Mouse (Mus musculus) embryonic facial prominence, embryonic 14.5 days (tissue): Measurements from ENCODE around the gene Vamp3. TPM values are rescaled to one million over a fixed set of nuclear protein-coding genes. Genes with fewer than 3 reads are reported as not detected.
"Not testable (repeated sequence)": the region's sequence is repeated elsewhere in the genome, so short reads cannot be mapped to it uniquely, and the experiment has no call there.

Experiments used
- ATAC-seq: fragments of 200-750 bp; cut with Nextera tagmentation; 2 replicates; pipeline ENCODE4 v1.8.0; 2017; ENCODE audit warnings: low read depth, moderate number of reproducible peaks, moderate TSS enrichment
- DNase-seq: peaks from one replicate; pipeline ENCODE4 v3.0.0-alpha.2; 2015; ENCODE audit warnings: low spot score
- H3K27ac ChIP-seq: fragments of 300-500 bp; sonication (generic); replicated peaks from 2 replicates; pipeline ENCODE4 v1.5.1; 2014; ENCODE audit warnings: low read depth, mild to moderate bottlenecking, low read length, moderate library complexity
- H3K27me3 ChIP-seq: fragments of 300-500 bp; sonication (generic); replicated peaks from 2 replicates; pipeline ENCODE4 v1.6.1; 2014; ENCODE audit warnings: low read length; ENCODE audit not compliant: control insufficient read depth, insufficient read depth
- H3K36me3 ChIP-seq: fragments of 300-500 bp; sonication (generic); 2 replicates; pipeline ENCODE4 v1.6.1; 2014; ENCODE audit warnings: low read length, mixed read lengths; ENCODE audit not compliant: control insufficient read depth, insufficient read depth
- H3K4me1 ChIP-seq: fragments of 300-500 bp; sonication (generic); 2 replicates; pipeline ENCODE4 v1.6.1; 2014; ENCODE audit warnings: antibody characterized with exemption, low read length; ENCODE audit not compliant: control insufficient read depth, insufficient read depth
- H3K4me2 ChIP-seq: fragments of 300-500 bp; sonication (generic); 2 replicates; pipeline ENCODE4 v1.6.1; 2014; ENCODE audit warnings: low read depth, mild to moderate bottlenecking, low read length, moderate library complexity, mixed read lengths
- H3K4me3 ChIP-seq: fragments of 300-500 bp; sonication (generic); 2 replicates; pipeline ENCODE4 v1.5.1; 2014; ENCODE audit warnings: low read depth, mild to moderate bottlenecking, low read length
- H3K9ac ChIP-seq: fragments of 300-500 bp; sonication (generic); 2 replicates; pipeline ENCODE4 v1.6.1; 2014; ENCODE audit warnings: low read depth, mild to moderate bottlenecking, low read length, moderate library complexity, mixed read lengths
- H3K9me3 ChIP-seq: fragments of 300-500 bp; sonication (generic); 2 replicates; pipeline ENCODE4 v1.6.1; 2016; ENCODE audit warnings: low read length; ENCODE audit not compliant: control insufficient read depth
- WGBS: fragments of 180-500 bp; shearing (Covaris S2); extraction: QIAGEN DNeasy Blood & Tissue Kit; methylation state at CpG from one replicate; pipeline ENCODE4 v1.1.7; 2014; 5-methylcytosine and 5-hydroxymethylcytosine counted together
- polyA plus RNA-seq: library from polyadenylated mRNA; unstranded; fragments of >200 nt; fragmentation: Nextera tagmentation; extraction: Ambion mirVana; gene quantifications from 2 replicates; pipeline ENCODE4 v1.2.1, GENCODE M21; 2014

Gene Vamp3
- polyA plus RNA-seq, 1 experiment from 2014 or later = 51.7 TPM

DNA sequence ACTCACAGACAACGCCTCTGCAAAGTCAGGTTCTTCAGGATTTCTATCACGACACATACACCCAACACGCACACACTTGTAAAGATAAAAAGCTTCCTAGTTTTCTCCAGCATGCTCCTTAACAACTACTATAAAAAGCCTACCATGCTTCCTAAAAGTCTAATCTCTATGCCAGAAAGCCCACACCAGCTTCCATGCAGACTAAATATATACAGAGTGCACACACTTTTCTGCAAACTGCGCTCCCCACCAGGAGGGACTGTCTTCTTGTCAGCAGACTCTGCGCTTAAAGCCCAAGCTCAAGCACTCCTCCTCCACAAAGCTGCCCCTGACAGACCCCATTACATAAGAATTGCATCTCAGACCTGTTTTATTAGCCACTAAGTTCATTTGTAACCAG lies 16.3 kb downstream of the Vamp3 start:
- no peak for DNase-seq
- Histone ChIP-seq H3K4me3 (no peak overlapping the region), H3K27ac (no peak overlapping the region), H3K9ac (no peak overlapping the region), H3K4me1 (no peaks in the 10 kb centered on the region), H3K27me3 (no peaks in the 10 kb centered on the region), H3K9me3 (no peaks in the 10 kb centered on the region), H3K4me2 (no peak overlapping the region), H3K36me3 (no peaks in the 10 kb centered on the region)
- no peak for ATAC-seq
- WGBS = 81% methylated on average over 5 of the region's 5 CpGs

DNA sequence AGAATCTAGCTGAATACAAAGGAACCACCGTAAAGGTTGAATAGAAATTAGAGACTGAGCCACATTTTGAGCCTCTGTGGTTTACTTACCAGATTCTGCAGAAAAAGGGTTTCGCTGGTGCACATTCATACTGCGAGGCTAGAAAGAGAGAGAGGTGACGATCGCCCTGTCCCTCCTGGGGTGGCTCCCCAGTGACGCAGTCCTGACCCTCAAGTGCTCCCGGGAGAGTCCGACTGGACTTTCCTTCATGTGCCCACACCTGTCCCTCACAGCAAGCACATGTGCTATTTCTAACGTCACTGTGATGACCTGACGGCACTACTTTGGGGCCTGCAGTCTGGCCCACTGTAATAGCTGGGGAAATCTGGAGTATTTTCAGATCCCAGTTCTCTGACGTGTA lies 20.0 kb downstream of the Vamp3 start:
- H3K27me3 ChIP-seq = no peaks in the 10 kb centered on the region
- DNase-seq (no peak), ATAC-seq (no peak)
- H3K4me3 ChIP-seq = no peak overlapping the region
- H3K27ac ChIP-seq = no peak overlapping the region
- H3K9me3 ChIP-seq = no peaks in the 10 kb centered on the region
- H3K36me3 ChIP-seq = no peaks in the 10 kb centered on the region
- H3K4me2 ChIP-seq = no peak overlapping the region
- H3K4me1 ChIP-seq = no peaks in the 10 kb centered on the region
- 87% methylated on average over 10 of the region's 11 CpGs for WGBS
- H3K9ac ChIP-seq = no peak overlapping the region

DNA sequence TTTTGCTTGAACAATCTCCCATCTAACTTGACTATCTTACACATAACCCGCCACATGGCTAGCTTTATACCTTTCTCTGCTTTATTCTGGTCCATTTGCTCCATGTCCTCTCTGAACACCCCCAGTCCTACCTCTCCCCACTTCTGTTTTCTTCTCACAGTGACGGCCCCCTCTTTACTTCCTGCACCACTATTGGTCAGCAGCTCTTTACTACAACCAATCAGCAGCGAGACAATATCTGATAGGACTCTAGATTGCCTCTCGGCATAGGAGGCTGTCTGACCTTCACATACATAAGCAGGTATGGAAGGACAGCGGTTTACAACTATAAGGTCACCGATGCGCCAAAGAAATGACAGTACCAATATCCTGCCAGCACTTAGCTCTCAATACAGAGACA lies 21.2 kb downstream of the Vamp3 start:
- ATAC-seq (no peak), DNase-seq (no peak)
- Histone ChIP-seq H3K4me3 (no peak overlapping the region), H3K27ac (no peak overlapping the region), H3K9me3 (no peaks in the 10 kb centered on the region), H3K4me1 (no peaks in the 10 kb centered on the region), H3K36me3 (no peaks in the 10 kb centered on the region), H3K27me3 (no peaks in the 10 kb centered on the region), H3K4me2 (no peak overlapping the region), H3K9ac (no peak overlapping the region)
- 86% methylated on average over 7 of the region's 7 CpGs for WGBS

DNA sequence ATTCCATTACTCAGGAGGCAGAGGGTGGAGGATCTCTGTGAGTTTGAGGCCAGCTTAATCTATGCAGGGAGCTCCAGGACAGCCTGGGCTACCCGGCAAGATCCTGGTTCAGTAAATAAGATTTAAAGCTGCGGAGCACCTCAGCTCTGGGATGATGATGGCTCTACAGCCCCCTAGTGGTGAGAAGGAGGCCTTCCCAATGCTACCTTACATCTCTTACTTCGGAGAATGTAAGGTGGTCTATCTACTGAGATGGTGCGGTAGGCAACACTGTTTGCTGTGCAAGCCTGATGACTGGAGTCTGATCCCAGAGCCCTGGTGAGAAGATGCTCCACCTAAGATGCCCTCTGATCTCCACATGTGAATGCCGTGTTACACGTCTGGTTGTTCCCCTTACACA lies 30.8 kb downstream of the Vamp3 start:
- Histone ChIP-seq H3K9me3 (no peaks in the 10 kb centered on the region), H3K27me3 (no peaks in the 10 kb centered on the region), H3K4me1 (no peaks in the 10 kb centered on the region), H3K9ac (no peak overlapping the region), H3K4me2 (no peak overlapping the region), H3K4me3 (no peak overlapping the region), H3K36me3 (peaks cover 7% of the 10 kb centered on the region; the same call in 1 of the 2 replicates), H3K27ac (no peak overlapping the region)
- WGBS = 54% methylated on average over 6 of the region's 6 CpGs
- no peak; the same call in 1 of the 2 replicates for ATAC-seq
- DNase-seq = peak; percentile 54

DNA sequence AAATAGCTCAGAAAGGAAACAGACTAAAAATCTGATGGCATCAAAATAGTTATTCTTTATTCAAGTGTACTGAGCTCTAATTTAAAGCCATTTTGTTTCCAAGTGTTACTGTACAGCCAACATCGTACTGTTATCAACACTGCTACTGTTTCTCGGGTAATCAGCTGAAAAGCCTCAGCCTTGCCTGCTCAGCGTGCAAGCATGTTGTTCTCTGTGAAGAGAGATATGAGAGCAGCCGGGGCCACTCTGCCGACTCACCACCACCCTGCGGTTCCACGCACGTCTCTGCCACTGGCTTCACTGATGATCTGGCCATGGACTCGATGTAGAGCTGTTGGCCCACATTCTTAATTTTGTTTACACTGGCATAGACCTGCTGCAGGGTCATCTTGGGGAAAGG lies 33.6 kb downstream of the Vamp3 start:
- no peaks in the 10 kb centered on the region for H3K27me3 ChIP-seq
- no peak for ATAC-seq
- H3K9me3 ChIP-seq = no peaks in the 10 kb centered on the region
- H3K9ac ChIP-seq = no peak overlapping the region
- no peak for DNase-seq
- peaks cover 13% of the 10 kb centered on the region; the same call in 1 of the 2 replicates for H3K36me3 ChIP-seq
- H3K4me1 ChIP-seq = no peaks in the 10 kb centered on the region
- no peak overlapping the region for H3K4me2 ChIP-seq
- H3K4me3 ChIP-seq = no peak overlapping the region
- 89% methylated on average over 9 of the region's 9 CpGs for WGBS
- no peak overlapping the region for H3K27ac ChIP-seq

DNA sequence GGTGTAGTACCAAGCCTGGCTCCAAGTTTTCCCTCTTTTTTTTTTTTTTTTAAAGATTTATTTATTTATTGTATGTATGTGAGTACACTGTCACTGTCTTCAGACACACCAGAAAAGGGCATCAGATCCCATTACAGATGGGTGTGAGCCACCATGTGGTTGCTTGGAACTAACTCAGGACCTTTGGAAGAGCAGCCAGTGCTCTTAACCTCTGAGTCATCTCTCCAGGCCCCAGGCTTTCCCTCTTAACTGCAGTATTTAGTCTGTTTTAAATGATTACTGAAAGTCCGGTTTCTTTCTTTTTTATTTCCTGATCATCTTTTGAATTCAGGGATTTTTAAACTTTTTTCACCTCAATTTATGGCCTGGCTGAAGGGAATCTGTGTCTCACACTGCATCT lies 40.4 kb downstream of the Vamp3 start:
- not testable (repeated sequence) for H3K4me2 ChIP-seq, ATAC-seq, H3K27me3 ChIP-seq, H3K9me3 ChIP-seq, H3K4me1 ChIP-seq, DNase-seq, H3K27ac ChIP-seq, H3K4me3 ChIP-seq, H3K9ac ChIP-seq
- H3K36me3 ChIP-seq = peaks cover 31% of the 10 kb centered on the region; the same call in 1 of the 2 replicates
- 91% methylated on average over 1 of the region's 1 CpGs for WGBS

DNA sequence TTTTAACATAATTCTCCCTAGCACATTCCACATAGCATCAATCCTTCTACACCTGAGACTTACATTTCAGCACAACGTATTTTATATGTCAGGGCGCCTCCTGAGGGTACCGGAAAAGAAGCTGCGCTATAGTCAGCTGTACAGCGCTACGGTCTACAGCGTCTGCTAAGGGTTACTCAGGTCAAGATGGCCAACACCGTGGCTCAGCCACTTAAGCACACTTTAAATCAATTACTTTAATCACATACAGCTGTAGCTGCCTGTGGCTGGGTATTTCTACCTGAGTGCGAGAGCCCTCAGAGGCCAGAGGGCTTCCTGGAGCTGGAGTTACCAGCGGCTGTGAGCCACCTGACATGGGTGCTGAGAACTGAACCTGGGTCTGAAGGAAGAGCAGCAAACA lies 41.8 kb downstream of the Vamp3 start:
- Histone ChIP-seq H3K9ac (no peak overlapping the region), H3K36me3 (peaks cover 22% of the 10 kb centered on the region; the same call in 1 of the 2 replicates), H3K4me2 (no peak overlapping the region), H3K27me3 (no peaks in the 10 kb centered on the region), H3K27ac (no peak overlapping the region), H3K4me3 (no peak overlapping the region), H3K4me1 (no peaks in the 10 kb centered on the region), H3K9me3 (no peaks in the 10 kb centered on the region)
- 47% methylated on average over 10 of the region's 10 CpGs for WGBS
- no peak for ATAC-seq
- DNase-seq = no peak

DNA sequence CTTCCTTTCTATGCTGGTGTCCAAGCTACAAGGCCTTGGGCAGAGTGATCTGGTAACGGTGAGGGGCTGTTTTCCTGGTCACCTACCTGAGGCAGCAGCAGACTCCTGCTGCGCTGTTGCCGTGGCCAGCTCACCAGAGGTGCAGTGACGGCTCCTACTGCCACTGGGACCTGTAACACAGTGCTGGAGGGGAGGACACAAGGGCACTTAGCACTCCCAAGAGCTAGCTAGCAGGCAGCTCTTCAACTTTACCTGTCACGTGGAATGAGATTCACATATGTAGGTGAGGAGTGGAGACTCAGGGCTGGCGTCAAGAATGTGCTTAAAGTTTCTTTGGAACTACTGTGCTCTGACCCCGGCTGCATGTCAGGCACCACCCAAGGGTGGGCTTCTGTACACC lies 47.4 kb downstream of the Vamp3 start:
- Histone ChIP-seq H3K9ac (no peak overlapping the region), H3K4me3 (no peak overlapping the region), H3K36me3 (peaks cover 8% of the 10 kb centered on the region; the same call in 1 of the 2 replicates), H3K27ac (no peak overlapping the region), H3K9me3 (no peaks in the 10 kb centered on the region), H3K4me2 (no peak overlapping the region), H3K27me3 (no peaks in the 10 kb centered on the region), H3K4me1 (no peaks in the 10 kb centered on the region)
- no peak for DNase-seq
- ATAC-seq = no peak
- WGBS = 93% methylated on average over 7 of the region's 7 CpGs

DNA sequence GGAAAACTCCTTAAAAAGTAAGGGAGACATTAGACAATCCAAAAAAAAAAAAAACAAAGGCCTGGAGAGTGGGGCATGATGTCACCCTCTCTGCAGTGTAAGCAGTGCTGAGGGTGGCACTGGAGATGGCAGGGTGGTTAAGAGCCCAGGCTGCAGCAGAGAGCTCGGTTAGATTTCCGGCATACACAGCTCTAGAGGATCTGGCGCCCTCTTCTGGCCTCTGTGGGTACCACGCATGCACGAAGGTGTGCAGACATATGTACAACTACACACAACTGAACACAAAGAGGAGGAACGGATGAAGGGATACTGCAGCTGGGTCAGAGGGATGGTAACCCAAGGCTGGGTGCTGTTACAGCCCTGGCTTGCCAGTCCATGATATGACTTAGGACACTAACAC lies 50.8 kb downstream of the Vamp3 start:
- 52% methylated on average over 6 of the region's 6 CpGs for WGBS
- H3K4me3 ChIP-seq = no peak overlapping the region
- H3K9me3 ChIP-seq = no peaks in the 10 kb centered on the region
- ATAC-seq (no peak), DNase-seq (peak; percentile 12)
- H3K9ac ChIP-seq = no peak overlapping the region
- peaks cover 8% of the 10 kb centered on the region; the same call in 1 of the 2 replicates for H3K36me3 ChIP-seq
- no peaks in the 10 kb centered on the region for H3K4me1 ChIP-seq
- no peaks in the 10 kb centered on the region for H3K27me3 ChIP-seq
- no peak overlapping the region for H3K27ac ChIP-seq
- H3K4me2 ChIP-seq = no peak overlapping the region
